8 mouse cellular contexts compared by ENCODE assay signal in genomic region chr1:165763635-165764372, GRCm38 (mm10). TPM values are rescaled to one million over a fixed set of nuclear protein-coding genes. Genes with fewer than 3 reads are reported as not detected.
DNase-seq lines count a peak whose midpoint lies in the region; ATAC-seq and TF ChIP-seq lines count a peak whose summit lies in the region.

Creg1 (plus strand) TSS chr1:165763746.

- H3K4me3 ChIP-seq in brown adipose tissue, adult 24 weeks (ENCODE audit: insufficient read depth, low read depth, low read length) = peak within 1 kb of the TSS; percentile 95
- peak within 1 kb of the TSS; percentile 64 to 90 for H3K4me3 ChIP-seq in heart, embryonic 14.5 days (ENCODE audit: control insufficient read depth in 1 of 2, insufficient read depth in 1 of 2, low read depth in 1 of 2, low read length in 2 of 2)
- peak within 1 kb of the TSS; percentile 86 to 89 for H3K4me3 ChIP-seq in liver, embryonic 14.5 days (ENCODE audit: insufficient read depth in 1 of 2, low read depth in 2 of 2, low read length in 2 of 2)
- peak within 1 kb of the TSS; percentile 75 for H3K4me3 ChIP-seq in neural tube, embryonic 11.5 days (ENCODE audit: low read depth, low read length)
- peak within 1 kb of the TSS; percentile 74 for H3K4me3 ChIP-seq in stomach, postnatal 0 days (ENCODE audit: low read depth, low read length)

- ATAC-seq in heart, embryonic 14.5 days (ENCODE audit: insufficient number of reproducible peaks, insufficient read depth, low FRiP score, low read depth) = peak; percentile 95
- ATAC-seq in liver, embryonic 14.5 days (ENCODE audit: insufficient read depth) = peak; percentile 88
- ATAC-seq in neural tube, embryonic 11.5 days (ENCODE audit: insufficient read depth, low FRiP score, low TSS enrichment) = peak; percentile 98
- peak; percentile 97 for ATAC-seq in stomach, postnatal 0 days (ENCODE audit: low FRiP score, low TSS enrichment)

- peaks cover 10% of the 10 kb centered on the region for H3K4me1 ChIP-seq in brown adipose tissue, adult 24 weeks (ENCODE audit: control insufficient read depth, insufficient read depth, insufficient read length, low read length)
- peaks cover 5 to 13% of the 10 kb centered on the region in 2 experiments for H3K4me1 ChIP-seq in heart, embryonic 14.5 days (ENCODE audit: control insufficient read depth in 2 of 2, insufficient read depth in 2 of 2, low read length in 2 of 2)
- H3K4me1 ChIP-seq in liver, embryonic 14.5 days (replicated peaks; ENCODE audit: control insufficient read depth in 2 of 2, insufficient read depth in 2 of 2, low read length in 1 of 2) = peaks cover 14 to 34% of the 10 kb centered on the region in 2 experiments
- peaks cover 5% of the 10 kb centered on the region for H3K4me1 ChIP-seq in neural tube, embryonic 11.5 days (ENCODE audit: control insufficient read depth, insufficient read depth, low read length)
- H3K4me1 ChIP-seq in stomach, postnatal 0 days (replicated peaks; ENCODE audit: control insufficient read depth, insufficient read depth) = 0 out of 2 replicates have a peak, but pooled peaks cover 2% of the 10 kb centered on the region

- H3K4me2 ChIP-seq in heart, embryonic 14.5 days (ENCODE audit: low read length) = peak within 1 kb of the TSS; percentile 94
- peak within 1 kb of the TSS; percentile 92 for H3K4me2 ChIP-seq in liver, embryonic 14.5 days (ENCODE audit: low read depth)
- peak within 1 kb of the TSS; percentile 96 for H3K4me2 ChIP-seq in neural tube, embryonic 11.5 days (ENCODE audit: low read depth)
- H3K4me2 ChIP-seq in stomach, postnatal 0 days (replicated peaks; ENCODE audit: low read depth) = peak within 1 kb of the TSS; percentile 96

- peak; percentile 24; the same call in 1 of the 2 replicates for TF ChIP-seq EP300 in liver, embryonic 14.5 days (IDR thresholded peaks at IDR 0.05; ENCODE audit: low read depth)
- TF ChIP-seq EP300 in stomach, postnatal 0 days (optimal IDR thresholded peaks at IDR 0.05) = no peak

- peak; percentile 96 for DNase-seq in CD4-positive, CD25-positive, alpha-beta regulatory T cell, adult 2 months (ENCODE audit: low read depth, low spot score)
- peak; percentile 81 for DNase-seq in fibroblast of lung, adult 2 months (ENCODE audit: low read depth)
- DNase-seq in kidney, postnatal 25 days = peak; percentile 97 to 98
- DNase-seq in liver, embryonic 14.5 days (ENCODE audit: low read depth in 3 of 3, low spot score in 3 of 3) = peak; percentile 91 to 95 (median 94)
- DNase-seq in neural tube, embryonic 11.5 days (ENCODE audit: low spot score) = peak; percentile 88
- peak; percentile 95 for DNase-seq in stomach, postnatal 0 days (ENCODE audit: low spot score)

- H3K9ac ChIP-seq in heart, embryonic 14.5 days (ENCODE audit: low read length) = peak within 1 kb of the TSS; percentile 77
- H3K9ac ChIP-seq in liver, embryonic 14.5 days (replicated peaks) = peak within 1 kb of the TSS; percentile 80
- H3K9ac ChIP-seq in neural tube, embryonic 11.5 days (ENCODE audit: low read length) = peak within 1 kb of the TSS; percentile 69
- H3K9ac ChIP-seq in stomach, postnatal 0 days (ENCODE audit: low read length) = peak within 1 kb of the TSS; percentile 80

- under 1% methylated on average over 57 of the region's 57 CpGs for WGBS in heart, embryonic 14.5 days
- under 1% methylated on average over 57 of the region's 57 CpGs for WGBS in liver, embryonic 14.5 days (ENCODE audit: insufficient replicate concordance)
- under 1% methylated on average over 52 of the region's 57 CpGs for WGBS in neural tube, embryonic 11.5 days
- under 1% methylated on average over 57 of the region's 57 CpGs for WGBS in stomach, postnatal 0 days

- no peaks in the 10 kb centered on the region for H3K9me3 ChIP-seq in heart, embryonic 14.5 days (ENCODE audit: control insufficient read depth, low read length)
- no peaks in the 10 kb centered on the region for H3K9me3 ChIP-seq in liver, embryonic 14.5 days (ENCODE audit: control insufficient read depth, low read length)
- H3K9me3 ChIP-seq in neural tube, embryonic 11.5 days (ENCODE audit: control insufficient read depth, low read length) = no peaks in the 10 kb centered on the region
- no peaks in the 10 kb centered on the region for H3K9me3 ChIP-seq in stomach, postnatal 0 days (ENCODE audit: control insufficient read depth, low read length)

- H3K27me3 ChIP-seq in heart, embryonic 14.5 days (ENCODE audit: control insufficient read depth, insufficient read depth, low read length) = no peaks in the 10 kb centered on the region
- no peaks in the 10 kb centered on the region for H3K27me3 ChIP-seq in liver, embryonic 14.5 days (ENCODE audit: control insufficient read depth, insufficient read depth, low read length)
- peaks cover 6% of the 10 kb centered on the region; the same call in 1 of the 2 replicates for H3K27me3 ChIP-seq in neural tube, embryonic 11.5 days (ENCODE audit: control insufficient read depth, insufficient read depth, low read length)
- H3K27me3 ChIP-seq in stomach, postnatal 0 days (ENCODE audit: control insufficient read depth, insufficient read depth, low read length) = no peaks in the 10 kb centered on the region

- H3K27ac ChIP-seq in brown adipose tissue, adult 24 weeks (replicated peaks; ENCODE audit: low read depth, low read length) = peak within 1 kb of the TSS; percentile 29; the same call in 1 of the 2 replicates
- peak within 1 kb of the TSS; percentile 61 to 65; a peak in 3 of 4 replicates for H3K27ac ChIP-seq in heart, embryonic 14.5 days (replicated peaks in 1 of 2; ENCODE audit: control insufficient read depth in 1 of 2, insufficient read depth in 1 of 2, low read depth in 2 of 2, low read length in 2 of 2)
- peak within 1 kb of the TSS; percentile 97 for H3K27ac ChIP-seq in liver, embryonic 14.5 days
- H3K27ac ChIP-seq in neural tube, embryonic 11.5 days (ENCODE audit: low read depth, low read length) = no peak within 1 kb of the TSS
- H3K27ac ChIP-seq in stomach, postnatal 0 days (replicated peaks) = peak within 1 kb of the TSS; percentile 84

- TF ChIP-seq CTCF in liver, embryonic 14.5 days (IDR thresholded peaks at IDR 0.05; ENCODE audit: low read depth) = no peak
- no peak for TF ChIP-seq CTCF in stomach, postnatal 0 days (IDR thresholded peaks at IDR 0.05; ENCODE audit: low read depth)

- no peaks in the 10 kb centered on the region for H3K36me3 ChIP-seq in heart, embryonic 14.5 days (ENCODE audit: control insufficient read depth, insufficient read depth, low read length)
- peaks cover 8% of the 10 kb centered on the region; the same call in 1 of the 2 replicates for H3K36me3 ChIP-seq in liver, embryonic 14.5 days (replicated peaks; ENCODE audit: control insufficient read depth, insufficient read depth, low read depth)
- H3K36me3 ChIP-seq in neural tube, embryonic 11.5 days (ENCODE audit: control insufficient read depth, insufficient read depth, low read length) = no peaks in the 10 kb centered on the region
- H3K36me3 ChIP-seq in stomach, postnatal 0 days (ENCODE audit: control insufficient read depth, insufficient read depth, low read length) = no peaks in the 10 kb centered on the region

RNA-seq across cellular contexts. Expression of gene Creg1, which starts in this region (rescaled TPM):
- 82.8 and 109 TPM in 2 replicates for polyA plus RNA-seq in brown adipose tissue, adult 24 weeks (2012; ENCODE audit: insufficient read depth, insufficient read length, missing spikeins)
- polyA plus RNA-seq in heart, embryonic 14.5 days (2014; fragmentation: Nextera tagmentation; extraction: Ambion mirVana) = 93.5 and 95.7 TPM in 2 replicates
- 81.8 and 106 TPM in 2 replicates for polyA plus RNA-seq in liver, embryonic 14.5 days (2012; rRNA removed)
- polyA plus RNA-seq in liver, embryonic 14.5 days (2014; fragmentation: Nextera tagmentation; extraction: Ambion mirVana) = 369 and 390 TPM in 2 replicates
- polyA plus RNA-seq in neural tube, embryonic 11.5 days (2014; fragmentation: Nextera tagmentation; extraction: Ambion mirVana) = 36.9 and 39.2 TPM in 2 replicates
- polyA plus RNA-seq in stomach, postnatal 0 days (2015; fragmentation: Nextera tagmentation; extraction: Ambion mirVana) = 139 and 140 TPM in 2 replicates
